Mouse (Mus musculus): Measurements from ENCODE around the gene Eps8l1. TPM values are rescaled to one million over a fixed set of nuclear protein-coding genes. Genes with fewer than 3 reads are reported as not detected.

Gene Eps8l1
- total and polyA plus RNA-seq, 3 experiments, result 4.2 to 8.4 (median 6.0) TPM

DNA sequence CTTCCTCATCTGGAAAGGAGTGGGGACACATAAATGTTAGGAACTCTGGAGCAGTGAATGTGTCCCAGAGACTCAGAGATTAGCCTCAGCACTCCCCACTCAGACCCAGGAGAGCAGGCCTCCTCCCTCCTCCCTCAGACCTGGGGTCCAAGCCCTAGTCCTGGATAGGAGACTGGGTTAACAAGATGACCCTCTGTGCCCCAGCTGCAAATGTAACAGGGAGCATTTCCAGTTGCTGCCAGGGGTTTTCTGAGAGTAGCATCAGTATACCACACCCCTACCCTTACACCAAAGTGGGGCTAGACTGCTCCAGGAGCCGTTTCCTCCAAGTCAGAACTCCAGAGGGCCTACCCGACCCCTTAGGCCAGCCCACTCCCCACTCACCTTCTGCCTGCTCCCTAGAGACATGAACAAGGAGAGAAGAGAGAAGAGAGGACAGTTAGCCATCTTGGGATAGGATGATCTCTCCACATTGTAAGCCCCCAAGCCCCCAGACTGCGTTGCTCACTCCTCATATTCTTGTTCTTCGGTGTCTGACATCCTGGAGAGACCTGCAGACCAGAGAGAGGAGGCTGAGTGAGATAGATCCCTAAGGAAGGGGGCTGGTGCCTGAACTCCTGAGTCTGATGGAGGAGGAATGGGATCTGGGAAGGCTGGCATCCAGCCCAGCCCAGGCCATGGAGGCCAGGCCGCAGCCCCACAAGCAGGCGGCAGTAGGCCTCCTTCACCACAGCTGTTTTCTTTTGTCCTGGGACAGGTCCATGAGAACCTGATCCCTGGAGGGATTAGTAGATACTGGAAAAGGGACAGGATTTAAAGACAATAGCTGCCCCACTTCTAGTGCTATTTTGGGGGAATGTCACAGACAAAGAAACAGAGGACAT, 53.6 kb downstream of the Eps8l1 start:
- Histone ChIP-seq H3K27me3 (replicated peaks) (no peaks in the 10 kb centered on the region), H3K9me3 (replicated peaks; ENCODE audit: low read length) (no peaks in the 10 kb centered on the region), H3K36me3 (replicated peaks in 1 of 2; ENCODE audit: control insufficient read depth in 1 of 2, insufficient read depth in 1 of 2, low read length in 1 of 2) (no peaks in the 10 kb centered on the region), H3K79me2 (replicated peaks; ENCODE audit: control insufficient read depth, extremely low read depth, insufficient read depth, poor library complexity, severe bottlenecking) (no peaks in the 10 kb centered on the region), H3K4me3 (replicated peaks in 1 of 3; ENCODE audit: low read depth in 2 of 3, low read length in 2 of 3, poor library complexity in 1 of 3) (no peak overlapping the region), H3K9ac (ENCODE audit: insufficient read depth, low read depth) (no peak overlapping the region), H3K4me1 (ENCODE audit: control insufficient read depth in 1 of 2, insufficient read depth in 2 of 2) (peaks cover 8 to 26% of the 10 kb centered on the region in 2 experiments; a peak in 3 of 4 replicates), H3K27ac (ENCODE audit: insufficient read depth, low read depth) (no peak overlapping the region), H3K4me2 (ENCODE audit: insufficient read depth, low read depth, poor library complexity, severe bottlenecking) (no peak overlapping the region)
- no peak for DNase-seq (ENCODE audit: extremely low read depth)
- in situ Hi-C loops (cut with MboI; ENCODE audit: low pct_ligation_motif_present, low pct_unique_long_range_greater_than_20kb, low sequenced_read_pairs) (loop anchor here (10.0 kb wide), 1 partner anchor 389 kb away; no protein-coding TSS in a partner anchor), dilution Hi-C loops (cut with MboI; ENCODE audit: extremely low pct_ligation_motif_present, extremely low pct_unique_long_range_greater_than_20kb, low sequenced_read_pairs) (no loop called here)
- TF ChIP-seq ZKSCAN1 (IDR thresholded peaks at IDR 0.05; ENCODE audit: borderline replicate concordance, low read depth, low read length) (no peak), POLR2AphosphoS2 (IDR thresholded peaks at IDR 0.05; ENCODE audit: low read depth, low read length) (no peak), RCOR1 (conservative IDR thresholded peaks at IDR 0.05; ENCODE audit: low read depth, low read length) (no peak), PAX5 (IDR thresholded peaks at IDR 0.05; ENCODE audit: low read length) (no peak), USF2 (conservative IDR thresholded peaks at IDR 0.05; ENCODE audit: low read depth, low read length) (no peak), UBTF (IDR thresholded peaks at IDR 0.05; ENCODE audit: low read depth, low read length) (no peak), NELFE (IDR thresholded peaks at IDR 0.05; ENCODE audit: low read depth, low read length) (no peak), SMC3 (IDR thresholded peaks at IDR 0.05; ENCODE audit: low read depth, low read length) (no peak), MAFK (IDR thresholded peaks at IDR 0.05; ENCODE audit: insufficient replicate concordance, low read length) (no peak), CTCF (conservative IDR thresholded peaks at IDR 0.05 in 1 of 2, IDR thresholded peaks at IDR 0.05 in 1 of 2; ENCODE audit: low read depth in 2 of 2, low read length in 2 of 2) (no peak), GABPA (IDR thresholded peaks at IDR 0.05; ENCODE audit: insufficient replicate concordance, low read depth, low read length) (no peak), MXI1 (IDR thresholded peaks at IDR 0.05; ENCODE audit: low read depth, low read length) (no peak), KAT2A (IDR thresholded peaks at IDR 0.05; ENCODE audit: insufficient replicate concordance, low read length) (no peak), SIN3A (IDR thresholded peaks at IDR 0.05; ENCODE audit: low read length) (no peak), POLR2A (IDR thresholded peaks at IDR 0.05; ENCODE audit: low read depth, low read length) (no peak), MEF2A (IDR thresholded peaks at IDR 0.05; ENCODE audit: borderline replicate concordance, low read depth, low read length) (no peak), ELF1 (IDR thresholded peaks at IDR 0.05; ENCODE audit: low read depth, low read length) (no peak), EP300 (IDR thresholded peaks at IDR 0.05; ENCODE audit: low read length) (no peak), RAD21 (IDR thresholded peaks at IDR 0.05; ENCODE audit: low read depth, low read length) (no peak), MYC (IDR thresholded peaks at IDR 0.05; ENCODE audit: low read depth, low read length) (no peak)

DNA sequence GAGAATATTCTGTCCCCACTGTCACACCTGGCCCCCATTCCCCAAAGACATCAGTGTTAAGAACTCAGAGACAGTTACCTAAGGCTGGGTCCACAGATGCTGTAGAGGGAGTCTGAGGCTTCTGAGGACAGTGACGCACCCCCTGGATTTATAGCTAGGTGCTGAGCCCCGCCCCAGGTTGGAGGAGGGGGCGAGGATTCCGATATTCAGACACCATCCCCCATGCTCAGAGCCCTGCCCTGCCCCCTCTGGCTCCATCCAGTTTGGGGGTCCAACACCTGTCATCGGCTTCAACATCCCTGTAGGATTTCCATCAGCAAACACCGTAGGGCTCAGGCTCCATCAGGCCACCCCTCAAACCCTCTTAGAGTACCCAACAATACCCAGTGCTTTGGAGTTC, 55.4 kb downstream of the Eps8l1 start:
- no peaks in the 10 kb centered on the region for H3K27me3 ChIP-seq (replicated peaks)
- in situ Hi-C loops (cut with MboI; ENCODE audit: low pct_ligation_motif_present, low pct_unique_long_range_greater_than_20kb, low sequenced_read_pairs) (loop anchor here (10.0 kb wide), 1 partner anchor 391 kb away; no protein-coding TSS in a partner anchor), dilution Hi-C loops (cut with MboI; ENCODE audit: extremely low pct_ligation_motif_present, extremely low pct_unique_long_range_greater_than_20kb, low sequenced_read_pairs) (no loop called here)
- H3K36me3 ChIP-seq (replicated peaks in 1 of 2; ENCODE audit: control insufficient read depth in 1 of 2, insufficient read depth in 1 of 2, low read length in 1 of 2), result no peaks in the 10 kb centered on the region
- no peak overlapping the region for H3K4me2 ChIP-seq (ENCODE audit: insufficient read depth, low read depth, poor library complexity, severe bottlenecking)
- H3K9ac ChIP-seq (ENCODE audit: insufficient read depth, low read depth), result no peak overlapping the region
- no peak overlapping the region for H3K27ac ChIP-seq (ENCODE audit: insufficient read depth, low read depth)
- no peak for DNase-seq (ENCODE audit: extremely low read depth)
- no peak overlapping the region for H3K4me3 ChIP-seq (replicated peaks in 1 of 3; ENCODE audit: low read depth in 2 of 3, low read length in 2 of 3, poor library complexity in 1 of 3)
- TF ChIP-seq NRF1 (IDR thresholded peaks at IDR 0.05; ENCODE audit: low read depth, low read length) (no peak), POLR2A (IDR thresholded peaks at IDR 0.05; ENCODE audit: low read depth, low read length) (no peak), ZNF384 (IDR thresholded peaks at IDR 0.05; ENCODE audit: low read depth, low read length) (no peak), UBTF (IDR thresholded peaks at IDR 0.05; ENCODE audit: low read depth, low read length) (no peak), PAX5 (IDR thresholded peaks at IDR 0.05; ENCODE audit: low read length) (no peak)
- peaks cover 8 to 26% of the 10 kb centered on the region in 2 experiments; a peak in 3 of 4 replicates for H3K4me1 ChIP-seq (ENCODE audit: control insufficient read depth in 1 of 2, insufficient read depth in 2 of 2)
- no peaks in the 10 kb centered on the region for H3K79me2 ChIP-seq (replicated peaks; ENCODE audit: control insufficient read depth, extremely low read depth, insufficient read depth, poor library complexity, severe bottlenecking)
- H3K9me3 ChIP-seq (replicated peaks; ENCODE audit: low read length), result no peaks in the 10 kb centered on the region

All from CH12.LX (cell line).